Mouse (Mus musculus): ENCODE data around the gene Kidins220.

GRCm38 (mm10) chr12:24985226-24985625 is 10.5 kb downstream of the Kidins220 start:
- TF ChIP-seq POLR2A (IDR thresholded peaks at IDR 0.05; ENCODE audit: extremely low read depth, insufficient read depth, low read length) (no peak), CTCF (IDR thresholded peaks at IDR 0.05; ENCODE audit: low read depth, low read length) (no peak)

Measured in liver, adult 2 months (tissue).